Mouse (Mus musculus) spleen, embryonic (tissue): ENCODE measurements around the gene Man1a.

Source experiments
- CTCF ChIA-PET: fragments of 350-600 bp; sonication (Branson Sonifier 250); formaldehyde crosslinking; loops from one replicate; lab custom pipeline; 2022; lab: Charles Lee

Gene Man1a

DNA sequence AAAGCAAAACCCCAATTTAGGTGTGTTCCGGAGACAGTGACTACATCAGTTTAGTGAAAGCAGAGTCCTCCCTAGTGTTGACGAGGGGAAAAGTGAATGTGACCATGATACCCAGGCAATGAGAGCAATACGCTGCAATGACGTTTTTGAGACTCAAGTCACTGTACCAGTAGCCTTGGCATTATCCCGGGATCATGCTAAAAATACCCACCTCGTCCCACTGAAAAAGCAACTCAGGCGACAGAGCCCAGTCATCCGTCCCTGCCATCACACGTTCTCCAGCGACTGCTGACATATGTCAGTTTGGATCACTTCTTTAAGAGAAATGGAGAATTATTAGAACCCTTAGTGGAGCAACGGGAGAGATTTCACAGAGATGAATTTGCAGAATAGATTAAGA lies 13.6 kb downstream of the Man1a start:
- CTCF ChIA-PET, result interaction anchor here (0.6 to 0.7 kb wide), 2 partner anchors 117 to 412 kb away, joined by 3 to 5 read pairs; no protein-coding TSS in a partner anchor

DNA sequence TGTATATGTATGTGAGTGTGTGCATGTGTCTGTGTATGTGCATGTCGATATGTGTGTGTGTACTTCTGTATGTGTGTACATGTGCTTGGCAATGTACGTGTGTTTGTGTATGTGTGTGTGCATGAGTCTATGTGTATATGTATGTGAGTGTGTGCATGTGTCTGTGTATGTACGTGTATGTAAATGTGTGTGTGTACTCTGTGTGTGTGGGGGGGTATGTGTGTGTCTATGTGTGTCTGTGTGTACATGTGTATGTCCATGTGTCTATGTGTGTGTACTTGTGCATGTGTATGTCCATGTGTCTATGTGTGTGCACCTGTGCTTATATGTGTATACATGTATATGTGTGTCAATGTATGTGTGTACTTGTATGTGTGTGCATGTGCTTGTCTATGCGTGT lies 15.2 kb downstream of the Man1a start:
- CTCF ChIA-PET, result no interaction called here

GRCm38 (mm10) chr10:54060587-54060986 lies 15.8 kb downstream of the Man1a start:
- CTCF ChIA-PET, result no interaction called here

DNA sequence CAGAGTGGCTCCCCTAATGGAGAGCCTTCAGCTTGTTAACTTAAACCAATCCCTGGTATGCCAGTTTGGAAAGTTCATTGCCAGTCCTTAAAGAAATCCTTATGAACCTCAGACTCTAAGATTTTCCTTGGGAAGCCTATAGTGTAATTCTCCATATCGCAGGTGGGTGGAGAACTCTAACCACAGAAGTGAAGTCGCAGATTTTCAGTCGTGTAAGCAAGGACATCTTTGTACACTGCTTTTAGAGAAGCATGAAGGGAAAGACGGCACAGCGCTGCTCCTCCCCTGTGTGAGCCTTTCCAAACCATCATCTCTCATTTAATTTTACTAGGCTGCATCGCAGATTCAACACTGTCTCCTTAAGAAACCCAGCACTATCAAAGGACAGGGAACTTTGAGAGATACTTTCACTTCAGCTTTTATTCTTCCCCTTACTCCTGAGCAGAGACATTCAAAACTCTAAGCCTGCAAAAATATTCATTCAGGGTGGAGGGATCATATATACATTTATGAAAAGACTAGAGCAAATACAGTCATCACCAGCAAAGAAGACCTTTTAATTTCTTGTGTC lies 16.6 kb downstream of the Man1a start:
- CTCF ChIA-PET, result interaction anchor here (0.6 kb wide), 1 partner anchor 11 kb away, joined by 4 read pairs; no protein-coding TSS in a partner anchor

GRCm38 (mm10) chr10:54059092-54059496 lies 17.3 kb downstream of the Man1a start:
- CTCF ChIA-PET, result interaction anchor here (0.6 kb wide), 1 partner anchor 12 kb away, joined by 4 read pairs; no protein-coding TSS in a partner anchor

- CTCF ChIA-PET, result no interaction called here
Measured at GRCm38 (mm10) chr10:54058657-54059056, 17.8 kb downstream of the Man1a start.

DNA sequence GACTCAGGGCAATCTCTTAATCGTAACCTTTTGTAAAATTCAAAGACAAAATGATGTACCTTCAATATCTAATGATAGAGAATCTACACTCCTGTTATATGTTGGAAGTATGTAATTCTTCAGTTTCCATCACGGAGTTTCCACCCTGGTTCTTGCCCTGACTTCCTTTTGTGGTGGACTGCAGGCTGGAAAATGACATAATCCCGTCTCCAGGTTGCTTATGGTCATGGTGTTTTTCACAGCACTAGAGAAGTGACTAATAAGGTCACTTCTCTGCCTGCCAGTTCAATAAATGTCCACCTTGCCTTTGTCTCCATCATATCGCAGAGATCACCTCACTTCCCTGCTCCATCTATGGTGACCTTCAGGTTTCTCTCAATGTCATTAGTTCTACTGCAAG lies 22.2 kb downstream of the Man1a start:
- CTCF ChIA-PET, result no interaction called here

GRCm38 (mm10) chr10:54047885-54048284 lies 28.5 kb downstream of the Man1a start:
- CTCF ChIA-PET, result no interaction called here

DNA sequence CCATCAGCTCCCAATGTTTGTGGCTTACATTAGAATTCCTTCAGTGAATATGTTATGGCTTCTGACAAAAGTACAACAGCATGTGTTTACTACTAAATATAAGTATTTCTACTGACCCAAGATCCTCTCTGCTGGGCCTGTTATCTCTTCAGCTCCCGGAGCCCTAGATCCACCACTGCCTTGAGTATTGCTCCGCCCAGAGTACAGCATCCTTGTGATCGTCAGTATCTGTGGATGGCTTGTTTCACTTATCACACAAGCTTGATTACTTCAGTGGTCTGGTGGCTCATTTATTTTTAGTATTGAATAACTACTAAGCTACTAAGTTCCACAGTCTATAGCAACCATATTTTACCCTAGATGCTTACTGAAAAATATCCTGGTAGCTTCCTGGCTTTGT lies 33.1 kb downstream of the Man1a start:
- CTCF ChIA-PET, result no interaction called here

DNA sequence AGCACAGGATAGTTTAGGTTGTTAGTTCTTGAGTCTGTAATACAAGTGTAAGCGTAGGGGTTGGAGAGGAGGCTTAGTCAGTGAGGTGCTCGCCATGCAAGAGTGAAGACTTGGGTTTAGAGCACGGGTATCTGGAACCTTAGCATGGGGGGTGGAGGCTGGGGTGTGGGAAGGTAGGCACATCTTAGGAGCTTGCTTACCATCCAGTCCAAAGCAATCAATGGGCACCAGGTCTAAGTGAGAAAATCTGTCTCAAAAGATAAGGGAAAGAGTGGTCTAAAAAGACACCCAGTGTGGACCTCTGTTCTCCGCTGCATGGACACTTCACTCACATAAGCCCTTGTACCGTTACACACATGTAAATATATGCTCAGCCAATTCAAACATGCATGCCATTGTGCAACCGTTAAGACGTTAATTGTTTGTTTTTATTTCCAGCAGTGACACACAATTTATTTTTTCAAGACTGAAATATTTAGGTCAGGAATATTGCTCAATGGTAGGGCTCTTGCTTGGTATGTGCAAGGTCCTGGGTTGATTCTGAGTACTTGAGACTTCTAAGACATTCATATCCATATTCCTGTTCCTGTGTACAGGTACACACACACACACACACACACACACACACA lies 34.1 kb downstream of the Man1a start:
- CTCF ChIA-PET, result no interaction called here

GRCm38 (mm10) chr10:54040261-54041165 lies 35.9 kb downstream of the Man1a start:
- CTCF ChIA-PET, result interaction anchor here (0.6 kb wide), 2 partner anchors 55 to 446 kb away, joined by 4 read pairs; no protein-coding TSS in a partner anchor

DNA sequence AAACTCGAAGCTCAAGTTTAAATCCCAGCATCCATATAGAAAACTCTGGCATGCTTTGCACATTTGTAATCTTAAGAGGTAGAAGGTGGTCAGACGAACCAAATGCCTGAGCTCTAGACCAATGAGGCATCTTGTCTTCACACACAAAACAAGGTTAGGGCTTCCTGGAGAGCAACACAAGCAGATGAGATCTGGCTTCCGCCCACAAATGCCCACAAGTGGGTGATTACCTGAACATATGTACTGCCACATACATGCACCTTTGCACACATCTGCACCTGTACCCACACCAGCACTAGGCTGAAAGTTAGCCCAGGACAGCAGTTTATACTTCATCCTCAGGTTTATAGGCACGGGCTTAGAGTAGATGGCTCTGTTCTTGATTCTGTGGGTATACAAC lies 36.7 kb downstream of the Man1a start:
- CTCF ChIA-PET, result interaction anchor here (0.6 kb wide), 1 partner anchor 54 kb away, joined by 4 read pairs; no protein-coding TSS in a partner anchor

DNA sequence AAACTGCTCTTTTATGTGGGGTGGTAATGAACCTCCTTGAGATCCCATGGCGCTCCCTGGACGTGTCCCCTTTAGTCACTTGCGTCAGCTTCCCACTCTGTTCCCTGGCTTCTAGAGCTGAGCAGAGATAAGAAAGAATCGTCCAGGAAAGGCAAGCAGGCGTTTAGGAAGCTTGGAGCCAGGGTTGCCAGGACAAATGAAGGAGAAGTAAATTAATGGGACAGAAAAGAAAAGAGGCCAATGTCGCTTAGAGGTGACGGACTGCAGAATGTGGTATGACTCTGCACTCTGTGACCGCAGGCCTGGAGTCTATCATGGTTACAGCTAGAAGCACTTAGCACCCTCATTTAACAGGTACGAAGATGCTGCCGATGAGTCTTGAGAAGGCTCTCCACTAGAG lies 37.7 kb downstream of the Man1a start:
- CTCF ChIA-PET, result interaction anchor here (0.6 kb wide), 2 partner anchors 40 to 79 kb away, joined by 4 to 5 read pairs; no protein-coding TSS in a partner anchor

GRCm38 (mm10) chr10:54038180-54038579 lies 38.2 kb downstream of the Man1a start:
- CTCF ChIA-PET, result no interaction called here

DNA sequence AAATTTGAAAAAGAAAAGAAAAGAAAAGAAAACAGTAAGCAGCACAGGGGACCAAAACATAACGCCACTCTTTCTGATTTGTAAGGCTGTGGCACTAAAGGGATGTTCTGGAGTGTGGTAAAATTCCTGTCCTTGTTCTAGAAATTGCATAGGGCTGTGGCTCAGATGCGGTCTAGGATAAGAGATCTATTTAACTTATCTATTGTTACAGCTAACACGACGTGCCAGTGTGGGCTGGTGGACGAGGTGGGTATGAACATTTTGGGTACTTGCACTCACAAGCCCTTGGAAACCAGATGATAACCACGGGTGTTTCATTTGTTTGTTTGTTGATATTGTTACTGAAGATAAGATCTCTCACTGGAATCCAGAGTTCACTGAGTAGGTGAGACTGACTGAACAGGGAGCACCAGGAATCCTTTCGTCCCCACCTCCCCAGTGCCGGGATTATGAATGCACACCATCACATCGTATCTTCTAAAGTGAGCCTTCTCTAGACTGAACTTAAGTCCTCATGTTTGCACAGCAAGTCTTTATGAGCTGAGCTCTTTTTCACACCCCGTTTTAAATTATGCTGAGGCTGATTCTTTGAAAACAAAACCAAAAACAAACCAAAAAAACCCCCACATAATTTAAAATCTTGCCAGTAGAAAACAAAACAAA lies 38.9 kb downstream of the Man1a start:
- CTCF ChIA-PET, result no interaction called here

- CTCF ChIA-PET, result no interaction called here
Measured at GRCm38 (mm10) chr10:54035586-54035985, 40.8 kb downstream of the Man1a start.

GRCm38 (mm10) chr10:54034779-54035178 lies 41.6 kb downstream of the Man1a start:
- CTCF ChIA-PET, result no interaction called here

DNA sequence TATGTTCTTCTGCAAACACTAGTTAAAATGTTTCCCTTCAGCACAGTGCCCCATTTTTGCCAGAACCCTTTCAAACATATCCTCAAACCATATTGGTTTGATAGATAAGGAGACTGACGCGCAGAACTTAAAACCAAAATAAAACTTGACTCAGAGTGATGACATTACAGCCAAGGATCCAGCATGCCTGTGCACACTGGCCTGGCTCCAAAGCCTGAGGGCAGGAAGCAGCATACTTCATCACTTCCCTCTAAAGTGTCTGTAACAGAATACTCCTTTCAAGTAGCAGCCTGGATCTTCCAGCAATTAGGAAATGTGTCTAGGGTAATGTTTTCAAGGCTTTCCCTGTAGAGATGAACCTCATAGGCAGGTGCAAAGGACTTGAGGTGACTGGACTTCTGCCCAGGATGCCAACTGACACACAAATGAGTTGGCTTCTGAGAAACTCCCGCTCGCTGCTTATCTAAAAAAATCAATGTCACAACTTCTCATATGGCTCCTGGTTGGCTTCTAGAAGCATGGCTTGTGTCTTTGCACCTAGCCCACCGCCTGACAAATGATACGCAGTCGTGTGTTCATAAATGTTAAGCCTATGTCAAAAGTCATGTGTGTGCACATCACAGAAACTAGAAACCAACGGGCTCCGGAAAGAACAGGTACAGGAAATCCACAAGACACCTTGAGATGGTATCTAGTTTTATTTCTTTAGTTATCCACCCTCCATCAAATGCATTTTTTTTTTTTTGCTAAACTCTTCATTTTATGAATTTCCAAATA lies 43.9 kb downstream of the Man1a start:
- CTCF ChIA-PET, result no interaction called here

DNA sequence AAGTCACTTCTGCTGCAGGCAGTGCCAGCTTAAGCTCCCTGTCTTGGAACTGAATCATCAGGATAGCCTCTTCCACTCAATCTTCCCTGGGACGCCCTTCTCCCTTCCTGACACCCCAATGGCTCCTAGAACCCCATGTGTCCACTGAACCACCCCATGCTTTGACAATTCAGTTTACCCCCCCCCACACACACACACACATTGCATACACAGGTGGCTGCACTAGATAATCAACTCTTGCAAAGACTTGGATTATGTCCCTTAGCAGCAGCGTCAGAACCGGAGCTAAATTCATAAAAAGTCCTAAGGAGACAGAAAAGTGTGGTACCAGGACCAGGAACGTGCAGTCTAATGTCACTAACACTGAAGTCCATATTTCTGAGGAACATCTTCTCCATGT lies 47.5 kb downstream of the Man1a start:
- CTCF ChIA-PET, result no interaction called here

DNA sequence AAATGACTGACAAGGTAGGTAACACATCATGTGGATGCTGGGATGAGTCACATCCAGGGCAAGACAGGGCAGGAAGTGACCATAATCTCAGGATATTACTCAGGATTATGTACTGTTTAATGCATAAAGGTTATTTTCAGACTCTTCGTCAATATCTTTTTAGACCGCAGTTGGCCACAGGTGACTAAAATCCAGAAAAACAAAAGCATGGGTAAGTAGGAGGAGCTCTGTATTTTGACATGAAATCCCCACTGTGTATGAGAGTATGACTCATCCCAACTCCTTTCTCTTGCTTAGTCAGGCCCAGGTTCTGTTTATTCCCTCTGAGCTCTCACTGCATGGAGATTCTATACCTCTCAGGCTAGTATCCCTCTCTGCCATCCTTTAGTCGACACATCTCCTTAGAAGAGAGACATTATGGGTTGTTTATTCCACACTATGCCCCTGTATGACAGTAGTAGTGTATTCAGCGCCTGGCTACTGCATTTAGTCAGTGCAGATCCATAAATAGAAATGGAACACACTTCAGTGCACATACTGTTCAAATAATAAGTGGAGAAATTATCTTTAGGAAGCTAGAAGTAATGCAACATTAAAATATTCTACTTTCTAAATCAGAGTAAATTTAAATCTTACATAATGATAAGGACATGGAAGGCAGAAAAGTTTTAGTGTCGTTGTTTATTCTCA lies 49.5 kb downstream of the Man1a start:
- CTCF ChIA-PET, result interaction anchor here (0.7 to 1.2 kb wide), 2 partner anchors 12 to 44 kb away, joined by 4 to 9 read pairs; no protein-coding TSS in a partner anchor
